Mouse (Mus musculus): ENCODE measurements around the gene Ttyh3. TPM values are rescaled to one million over a fixed set of nuclear protein-coding genes. Genes with fewer than 3 reads are reported as not detected.
"Not testable (repeated sequence)": the region's sequence is repeated elsewhere in the genome, so short reads cannot be mapped to it uniquely, and the experiment has no call there.

Gene Ttyh3
- total RNA-seq (2021) = 1 to 10 TPM; 4.6 to 5.2 TPM
- long read RNA-seq, experiment 1, partial matches to known transcripts = 2 of 2 reads
- long read RNA-seq, experiment 1, other reads (novel, unspliced or antisense) = 0 of 2 reads
- long read RNA-seq, experiment 2, partial matches to known transcripts = 1 of 2 reads
- long read RNA-seq, experiment 2, other reads (novel, unspliced or antisense) = 1 of 2 reads

DNA sequence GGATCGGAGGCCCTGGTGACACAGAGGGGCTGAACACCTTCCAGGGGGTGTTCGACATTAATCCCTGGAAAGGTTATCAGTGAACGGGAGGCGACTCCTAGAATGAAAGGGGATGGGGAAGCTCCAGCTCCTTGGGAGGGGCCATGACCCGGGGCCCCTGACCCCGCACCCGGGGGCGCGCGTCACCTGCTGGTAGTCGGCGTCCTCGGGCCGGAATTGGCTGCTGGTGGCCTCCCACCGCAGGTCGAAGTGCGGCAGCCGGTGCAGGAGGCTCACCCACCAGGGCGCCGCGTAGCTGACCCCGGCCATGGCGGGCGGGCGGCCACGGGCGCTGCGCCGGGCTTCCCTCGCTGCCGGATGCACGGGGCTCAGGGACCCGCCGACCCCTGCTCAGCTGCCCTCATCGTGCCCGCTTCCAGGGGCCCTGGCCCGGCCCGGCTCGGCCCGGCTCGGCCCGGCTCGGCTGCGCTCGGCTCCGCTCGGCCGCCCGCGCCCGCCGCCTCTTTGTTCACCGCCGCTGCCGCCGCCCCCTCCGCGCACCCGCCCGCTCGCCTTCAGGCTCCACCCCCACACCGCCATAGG lies at the start of gene Ttyh3:
Gene Ttyh3, minus strand, starts transcription at position 513 of the 582 bp plus-strand sequence.
- DNase-seq = no peak
- intact Hi-C loops (cut with DNase I) = no loop called here

- intact Hi-C loops (cut with DNase I) = no loop called here
Observed at GRCm38 (mm10) chr5:140695987-140696386, 47.2 kb upstream of the Ttyh3 start.

DNA sequence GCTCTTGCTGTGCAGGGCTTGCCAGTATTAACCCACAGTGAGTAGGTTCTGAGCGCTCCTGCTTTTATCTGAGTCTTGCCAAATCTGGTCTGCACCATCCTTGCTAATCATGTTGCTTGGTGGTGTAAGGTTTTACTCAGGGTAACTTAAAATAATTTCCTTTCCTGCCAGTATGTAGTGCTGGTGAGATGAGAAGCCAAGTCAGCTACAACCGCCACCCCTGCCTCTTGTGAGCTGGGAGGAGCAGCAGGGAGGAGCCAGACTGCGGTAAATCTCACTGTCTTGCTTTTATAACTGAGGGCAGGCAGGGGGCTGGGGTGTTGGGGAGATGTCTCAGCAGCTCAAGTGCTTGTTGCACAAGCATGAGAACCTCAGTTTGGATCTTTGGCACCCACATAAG lies 39.6 kb upstream of the Ttyh3 start:
- intact Hi-C loops (cut with DNase I) = no loop called here

More at GRCm38 (mm10) chr5:140695987-140696386, 47.2 kb upstream of the Ttyh3 start:
- no peak for DNase-seq

DNA sequence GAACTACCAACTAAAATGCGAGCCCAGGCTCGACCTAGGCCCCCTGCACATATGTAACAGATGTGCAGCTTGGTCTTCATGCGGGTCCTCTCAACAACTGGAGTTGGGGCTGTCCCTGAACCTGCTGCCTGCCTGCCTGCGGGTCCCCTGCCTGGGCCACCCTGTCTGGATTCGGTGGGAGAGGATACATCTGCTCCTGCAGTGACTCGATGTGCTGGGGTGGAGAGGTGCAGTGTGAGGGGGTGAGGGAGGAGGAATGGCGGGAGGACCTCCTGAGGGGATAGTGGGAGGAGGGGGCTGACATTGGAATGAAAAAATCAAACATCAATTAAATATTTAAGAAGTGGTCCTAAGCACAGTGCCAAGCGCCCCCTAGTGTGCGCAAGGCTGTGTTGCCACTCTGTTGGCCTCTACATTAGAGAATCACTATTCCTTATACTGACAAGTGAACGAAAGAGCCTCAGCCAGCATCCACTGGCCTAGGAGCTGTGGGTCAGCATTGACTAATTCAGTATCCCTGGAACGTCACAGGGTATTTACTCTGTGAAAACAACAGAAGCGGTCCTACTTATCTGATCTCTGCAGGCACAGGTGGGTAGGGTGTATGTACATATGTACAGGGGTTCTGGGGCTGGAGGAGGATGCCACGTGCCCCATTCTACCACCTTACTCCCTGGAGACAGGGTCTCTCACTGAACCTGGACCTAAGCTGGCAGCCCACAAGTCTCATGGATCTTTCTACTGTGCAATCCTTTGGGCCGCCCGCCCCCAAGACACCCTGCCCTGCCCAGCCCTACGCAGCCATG lies 35.7 kb upstream of the Ttyh3 start:
- intact Hi-C loops (cut with DNase I) = loop anchor here (5.0 kb wide), 1 partner anchor 57 kb away; no protein-coding TSS in a partner anchor
- DNase-seq = no peak

More for the DNA sequence above, 39.6 kb upstream of the Ttyh3 start:
- no peak for DNase-seq

- intact Hi-C loops (cut with DNase I) = loop anchor here (5.0 kb wide), 1 partner anchor 55 kb away; no protein-coding TSS in a partner anchor
- no peak for DNase-seq
Observed at GRCm38 (mm10) chr5:140682113-140682512, 33.3 kb upstream of the Ttyh3 start.

- intact Hi-C loops (cut with DNase I) = loop anchor here (5.0 kb wide), 1 partner anchor 54 kb away; no protein-coding TSS in a partner anchor
Observed at GRCm38 (mm10) chr5:140680950-140681349, 32.1 kb upstream of the Ttyh3 start.

DNA sequence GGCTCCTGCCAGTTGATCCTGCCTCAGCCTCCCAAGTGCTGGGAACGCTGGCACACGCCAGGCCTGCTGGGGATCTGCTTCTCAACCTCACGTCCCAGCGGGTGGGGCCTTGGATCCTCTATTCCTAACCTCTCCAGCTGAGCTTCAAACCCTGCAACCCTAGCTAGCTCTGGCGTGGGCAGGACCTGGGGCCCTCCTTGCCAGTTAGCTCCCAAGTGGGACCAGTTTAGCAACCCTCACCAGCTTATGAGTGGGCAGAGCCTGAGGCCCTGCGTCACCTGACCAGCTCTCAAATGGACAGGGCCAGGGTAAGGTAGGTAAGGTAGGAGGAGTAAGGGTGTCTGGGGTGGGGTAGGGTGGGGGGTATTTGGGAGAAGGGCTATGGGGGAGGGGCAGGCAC lies 31.2 kb upstream of the Ttyh3 start:
- intact Hi-C loops (cut with DNase I) = loop anchor here (5.0 kb wide), 1 partner anchor 53 kb away; no protein-coding TSS in a partner anchor
- DNase-seq = no peak

More at GRCm38 (mm10) chr5:140680950-140681349, 32.1 kb upstream of the Ttyh3 start:
- DNase-seq = no peak

- DNase-seq = no peak
- intact Hi-C loops (cut with DNase I) = no loop called here
Observed at GRCm38 (mm10) chr5:140677137-140677536, 28.3 kb upstream of the Ttyh3 start.

DNA sequence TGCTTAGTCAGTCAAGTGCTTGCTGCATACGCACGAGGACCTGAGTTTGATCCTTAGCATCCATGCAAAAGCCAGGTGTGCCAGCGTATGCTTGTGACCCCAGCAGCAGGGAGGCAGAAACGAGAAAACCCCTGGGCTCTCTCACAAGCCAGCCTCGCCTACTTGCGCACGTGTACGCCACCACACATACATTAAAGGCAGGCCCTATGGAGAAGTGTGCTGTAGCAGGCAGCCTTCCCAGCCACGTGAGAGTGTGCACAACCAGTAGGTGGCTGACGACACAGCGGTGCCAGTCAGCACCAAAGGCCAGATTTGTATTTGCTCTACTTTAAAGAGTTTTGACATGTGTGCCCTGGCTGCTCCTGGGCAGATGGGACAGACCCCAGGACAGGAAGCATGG lies 26.8 kb upstream of the Ttyh3 start:
- DNase-seq = no peak
- intact Hi-C loops (cut with DNase I) = no loop called here

DNA sequence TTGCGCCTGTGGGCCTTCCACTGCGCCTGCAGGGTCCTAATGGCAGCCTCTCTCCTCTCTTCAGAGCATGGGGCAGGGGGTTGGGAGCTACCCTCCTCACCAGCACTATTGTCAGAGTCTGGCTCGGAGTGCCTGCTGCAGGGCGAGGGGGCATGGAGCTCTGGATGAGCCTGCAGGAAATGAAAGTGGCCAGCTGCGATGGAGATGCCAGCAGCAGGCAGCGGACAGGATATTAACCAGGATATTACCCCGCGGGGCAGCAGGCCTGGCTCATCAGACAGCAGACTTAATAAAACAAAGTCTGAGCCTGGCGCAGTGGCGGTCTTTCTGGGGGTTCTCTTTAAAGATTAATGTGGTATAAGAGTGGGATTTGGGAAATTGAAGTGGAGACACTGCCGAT lies 26.2 kb upstream of the Ttyh3 start:
- DNase-seq = no peak
- intact Hi-C loops (cut with DNase I) = no loop called here

DNA sequence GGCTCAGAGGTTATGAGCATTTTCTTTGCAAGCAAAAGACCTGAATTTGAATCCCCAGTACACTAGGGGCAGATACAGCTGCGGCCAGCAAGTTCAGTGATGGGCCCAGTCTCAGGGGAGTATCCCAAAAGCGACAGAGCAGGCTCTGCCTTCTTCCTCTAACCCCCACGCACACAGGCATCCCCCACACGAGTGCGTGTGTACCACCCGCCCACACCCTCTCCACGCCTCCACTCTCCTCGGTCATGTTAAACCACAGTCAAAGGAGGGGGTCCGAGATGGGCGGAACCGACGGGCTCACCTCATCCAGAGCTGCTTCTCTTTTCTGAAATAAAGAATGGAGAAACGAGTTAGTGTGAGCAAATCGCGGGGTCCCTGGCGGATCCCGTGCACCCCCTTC lies 25.2 kb upstream of the Ttyh3 start:
- no peak for DNase-seq
- intact Hi-C loops (cut with DNase I) = no loop called here

DNA sequence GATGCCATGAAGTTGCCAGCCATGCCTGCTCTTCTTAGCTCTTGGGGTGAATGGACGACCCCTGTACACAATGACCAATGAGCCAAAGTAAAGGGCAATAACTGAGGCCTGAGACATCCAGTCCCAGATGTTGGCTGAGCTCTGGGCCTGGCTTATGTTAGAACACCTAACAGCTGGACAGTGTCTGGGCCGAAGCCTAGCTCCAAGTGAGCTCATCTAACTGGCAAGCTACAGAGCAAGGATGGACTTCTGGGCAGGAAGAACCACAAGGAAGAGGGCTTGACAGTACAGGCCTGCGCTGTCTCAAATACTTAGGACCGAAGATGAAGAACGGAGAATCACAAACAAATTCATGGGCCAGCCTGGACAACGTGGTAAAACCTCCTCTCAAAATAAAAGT lies 23.8 kb upstream of the Ttyh3 start:
- DNase-seq; intact Hi-C loops (cut with DNase I): not testable (repeated sequence)

GRCm38 (mm10) chr5:140672115-140672514 lies 23.3 kb upstream of the Ttyh3 start:
- DNase-seq = no peak
- intact Hi-C loops (cut with DNase I) = no loop called here

GRCm38 (mm10) chr5:140663621-140664180 lies 14.9 kb upstream of the Ttyh3 start:
- peak; percentile 38 to 55 for DNase-seq
- intact Hi-C loops (cut with DNase I) = loop anchor here (2.0 to 5.0 kb wide), 2 partner anchors 35 to 121 kb away; no protein-coding TSS in a partner anchor

DNA sequence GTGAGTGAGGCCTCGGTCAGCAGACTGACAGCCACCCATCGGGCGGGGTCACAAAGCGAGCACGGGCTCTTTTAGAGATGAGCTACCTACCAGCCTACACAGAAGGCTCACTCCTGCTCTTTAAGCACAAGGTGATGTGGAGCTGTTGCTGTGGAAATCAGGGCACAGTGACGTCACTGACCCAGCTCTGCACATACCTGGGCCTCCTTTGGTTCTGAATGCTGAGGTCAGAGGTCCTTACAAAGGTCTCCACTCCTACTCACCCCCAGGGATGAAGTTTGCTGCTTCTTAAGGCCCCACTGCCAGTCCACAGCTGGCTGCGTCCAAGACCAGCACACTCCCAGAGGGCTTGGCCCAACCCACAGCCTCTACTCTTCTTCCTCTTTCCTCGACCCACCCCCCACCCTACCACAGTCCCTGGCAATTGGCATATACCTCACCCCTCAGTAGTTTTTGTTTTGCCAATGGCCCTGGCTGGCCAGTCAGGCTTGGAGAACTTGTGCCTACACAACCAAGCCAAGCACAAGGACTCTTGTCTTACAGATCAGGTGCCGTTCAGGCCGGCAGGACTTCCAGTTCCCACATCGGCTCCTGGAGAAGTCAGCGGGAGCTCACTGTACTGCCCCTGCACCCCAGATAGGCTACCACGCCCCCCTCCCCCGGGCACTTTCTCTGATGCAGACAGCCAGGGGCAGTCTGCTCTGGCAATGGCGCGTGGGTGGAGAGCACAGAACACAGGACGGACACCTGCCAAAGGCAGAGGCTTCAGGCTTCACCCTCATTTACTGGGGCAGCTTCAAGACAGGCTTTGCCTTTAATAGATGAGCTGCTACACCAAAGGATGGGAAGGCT lies 14.1 kb upstream of the Ttyh3 start:
- intact Hi-C loops (cut with DNase I) = loop anchor here (5.0 kb wide), 1 partner anchor 121 kb away; no protein-coding TSS in a partner anchor
- DNase-seq = no peak

DNA sequence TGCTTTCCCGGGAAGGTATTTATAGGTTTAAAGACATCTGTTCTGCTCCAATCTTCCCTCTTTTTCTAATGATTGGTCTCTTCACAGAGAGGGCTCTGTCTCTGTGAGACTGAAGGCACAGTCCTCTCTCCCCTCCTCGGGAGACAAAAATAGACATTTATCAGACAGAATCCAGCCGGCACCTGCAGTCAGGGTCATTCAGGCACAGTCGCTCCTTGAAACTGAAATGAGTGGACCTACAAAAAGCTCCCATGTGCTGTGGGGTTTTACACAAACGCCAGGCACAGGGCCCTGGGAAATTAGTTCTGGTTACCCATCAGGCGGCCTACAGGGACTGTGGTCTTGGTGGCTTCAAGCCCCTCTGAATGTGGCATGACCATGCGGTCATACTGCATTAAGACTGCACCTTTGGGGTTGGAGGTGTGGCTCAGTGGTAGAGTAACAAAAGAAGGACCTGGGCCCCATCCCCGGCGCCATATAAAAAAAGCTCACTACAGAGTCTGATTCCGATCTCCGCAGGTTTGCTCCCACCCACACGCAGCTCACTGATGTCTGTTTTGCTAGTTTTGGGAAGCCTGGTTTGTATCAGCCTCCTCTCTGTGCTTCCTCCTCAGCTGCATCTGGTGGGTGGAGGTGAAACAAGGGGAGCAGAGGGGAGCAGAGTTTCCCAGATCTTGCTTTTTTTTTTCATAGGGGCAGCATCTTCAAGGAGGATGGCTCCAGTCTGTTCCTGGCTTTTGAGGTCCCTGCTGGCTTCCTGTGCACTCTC lies 13.2 kb upstream of the Ttyh3 start:
- intact Hi-C loops (cut with DNase I) = loop anchor here (5.0 kb wide), 1 partner anchor 120 kb away; no protein-coding TSS in a partner anchor
- no peak for DNase-seq

DNA sequence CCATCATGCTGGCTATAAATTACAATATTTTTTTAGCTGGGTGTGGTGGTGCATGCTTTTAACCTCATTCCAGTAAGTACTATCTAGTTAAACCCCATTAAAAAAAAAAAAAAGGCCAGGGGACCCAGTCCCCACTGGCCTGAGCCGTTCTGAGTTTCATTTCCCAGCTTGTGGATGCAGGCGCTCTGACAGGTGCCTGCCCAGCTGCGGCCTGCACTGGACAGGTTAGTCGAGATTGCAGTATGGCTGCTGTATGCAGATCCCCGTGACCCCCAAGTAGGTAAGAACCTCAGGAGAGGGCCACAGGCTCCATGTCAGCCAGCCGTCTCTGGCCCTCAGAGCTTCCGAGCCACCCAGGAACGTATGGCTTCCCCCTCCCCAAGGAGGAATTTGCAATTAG lies 12.6 kb upstream of the Ttyh3 start:
- no peak for DNase-seq
- intact Hi-C loops (cut with DNase I) = loop anchor here (5.0 kb wide), 1 partner anchor 119 kb away; no protein-coding TSS in a partner anchor

- intact Hi-C loops (cut with DNase I) = loop anchor here (5.0 kb wide), 1 partner anchor 118 kb away; no protein-coding TSS in a partner anchor
Observed at GRCm38 (mm10) chr5:140660398-140660797, 11.6 kb upstream of the Ttyh3 start.

More at GRCm38 (mm10) chr5:140660398-140660797, 11.6 kb upstream of the Ttyh3 start:
- no peak for DNase-seq
